ENCODE assay signal across 7 mouse cellular contexts in the genomic region with DNA sequence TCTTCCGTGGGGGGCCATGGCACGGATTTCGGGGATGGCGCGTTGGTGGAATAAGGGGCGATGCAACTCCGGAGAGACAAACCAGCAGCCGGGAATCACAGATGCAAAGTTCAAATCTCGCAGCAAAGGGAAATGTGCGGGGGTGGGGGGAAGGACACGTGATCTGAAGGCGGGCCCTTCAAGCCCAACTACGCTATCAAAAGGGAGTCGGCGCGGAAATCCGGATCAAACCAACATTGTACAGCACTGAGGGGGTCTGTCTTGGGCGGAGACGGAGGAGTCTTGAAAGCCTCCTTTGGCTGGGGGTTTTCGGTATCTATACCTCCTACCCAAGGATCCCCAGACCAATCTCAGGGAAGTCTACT. TPM values are rescaled to one million over a fixed set of nuclear protein-coding genes. Genes with fewer than 3 reads are reported as not detected.
DNase-seq lines count a peak whose midpoint lies in the region; ATAC-seq lines count a peak whose summit lies in the region.

A gene (minus strand): TSS at position 202 of the 365 bp plus-strand sequence.

- WGBS in intestine, embryonic 15.5 days = under 1% methylated on average over 20 of the region's 20 CpGs
- WGBS in midbrain, embryonic 10.5 days = 0% methylated on average over 20 of the region's 20 CpGs

- H3K4me2 ChIP-seq in intestine, embryonic 15.5 days (replicated peaks) = peak within 1 kb of the TSS; percentile 57

- ATAC-seq in intestine, embryonic 15.5 days = peak; percentile 97

- peaks cover 15% of the 10 kb centered on the region for H3K36me3 ChIP-seq in intestine, embryonic 15.5 days
- peaks cover 61% of the 10 kb centered on the region for H3K36me3 ChIP-seq in midbrain, embryonic 10.5 days

- peaks cover 7% of the 10 kb centered on the region for H3K4me1 ChIP-seq in intestine, embryonic 15.5 days (replicated peaks)
- H3K4me1 ChIP-seq in midbrain, embryonic 10.5 days = peaks cover 19% of the 10 kb centered on the region

- H3K4me3 ChIP-seq in intestine, embryonic 15.5 days (replicated peaks) = peak within 1 kb of the TSS; percentile 87
- peak within 1 kb of the TSS; percentile 88 for H3K4me3 ChIP-seq in midbrain, embryonic 10.5 days

- H3K27ac ChIP-seq in intestine, embryonic 15.5 days = peak within 1 kb of the TSS; percentile 93
- H3K27ac ChIP-seq in midbrain, embryonic 10.5 days (replicated peaks) = peak within 1 kb of the TSS; percentile 99

- no peaks in the 10 kb centered on the region for H3K27me3 ChIP-seq in intestine, embryonic 15.5 days (replicated peaks)
- H3K27me3 ChIP-seq in midbrain, embryonic 10.5 days (ENCODE audit: low read depth, poor library complexity, severe bottlenecking) = no peaks in the 10 kb centered on the region

- peak; percentile 62 to 69 for DNase-seq in adrenal gland, adult 18-20 months (ENCODE audit: low spot score in 2 of 2)
- peak; percentile 97 for DNase-seq in embryo, embryonic 11 days
- peak; percentile 49 to 54 for DNase-seq in gastrocnemius, postnatal 36 days
- DNase-seq in left cerebral cortex, postnatal 25 days (ENCODE audit: low spot score in 2 of 2) = peak; percentile 86 to 94
- DNase-seq in midbrain, embryonic 10.5 days (ENCODE audit: low spot score) = peak; percentile 94
- peak; percentile 89 for DNase-seq in right cerebral cortex, postnatal 4 days

- peak within 1 kb of the TSS; percentile 89 for H3K9ac ChIP-seq in intestine, embryonic 15.5 days

- intact Hi-C loops in gastrocnemius, postnatal 36 days (cut with DNase I) = no loop called here
- intact Hi-C loops in left cerebral cortex, postnatal 25 days (cut with DNase I) = loop anchor here (1.0 kb wide), 1 partner anchor 128 kb away; a partner anchor contains a TSS

- H3K9me3 ChIP-seq in intestine, embryonic 15.5 days = no peaks in the 10 kb centered on the region
- no peaks in the 10 kb centered on the region for H3K9me3 ChIP-seq in midbrain, embryonic 10.5 days (replicated peaks)

RNA-seq across cellular contexts. Expression of the gene that starts here (rescaled TPM):
- 10 to 100 TPM; 21.9 to 28.8 TPM for total RNA-seq in adrenal gland, adult 18-20 months (2021)
- 10 to 100 TPM in 1 of 2 experiments, 1 to 10 TPM in 1; 6.8 to 13.0 TPM for total RNA-seq in gastrocnemius, postnatal 36 days (2021)
- 225 and 234 TPM in 2 replicates for polyA plus RNA-seq in intestine, embryonic 15.5 days (2015; fragmentation: Nextera tagmentation; extraction: Ambion mirVana)
- total RNA-seq in left cerebral cortex, postnatal 25 days (2021) = 10 to 100 TPM; 31.7 to 39.6 TPM
- 505 and 545 TPM in 2 replicates for polyA plus RNA-seq in midbrain, embryonic 10.5 days (2016; fragmentation: Nextera tagmentation; extraction: Ambion mirVana)

Comparison
In these comparisons a context has a peak if more than half of its experiments do, and no peak if none do; other contexts are left out.
1. Peak in every context shown above with its lines: DNase-seq, ATAC-seq, H3K4me3 ChIP-seq and H3K27ac ChIP-seq.